Mouse (Mus musculus) CH12F3 (cell line): ENCODE data around the gene Cecr2.
"Not testable (repeated sequence)": the region's sequence is repeated elsewhere in the genome, so short reads cannot be mapped to it uniquely, and the experiment has no call there.

Experiments used
- in situ Hi-C: fragments of 300-500 bp; cut with MboI; formaldehyde crosslinking; loops from 2 replicates; pipeline ENCODE4 v1.14.3; 2020; ENCODE audit warnings: low sequenced_read_pairs

Cecr2 gene

DNA sequence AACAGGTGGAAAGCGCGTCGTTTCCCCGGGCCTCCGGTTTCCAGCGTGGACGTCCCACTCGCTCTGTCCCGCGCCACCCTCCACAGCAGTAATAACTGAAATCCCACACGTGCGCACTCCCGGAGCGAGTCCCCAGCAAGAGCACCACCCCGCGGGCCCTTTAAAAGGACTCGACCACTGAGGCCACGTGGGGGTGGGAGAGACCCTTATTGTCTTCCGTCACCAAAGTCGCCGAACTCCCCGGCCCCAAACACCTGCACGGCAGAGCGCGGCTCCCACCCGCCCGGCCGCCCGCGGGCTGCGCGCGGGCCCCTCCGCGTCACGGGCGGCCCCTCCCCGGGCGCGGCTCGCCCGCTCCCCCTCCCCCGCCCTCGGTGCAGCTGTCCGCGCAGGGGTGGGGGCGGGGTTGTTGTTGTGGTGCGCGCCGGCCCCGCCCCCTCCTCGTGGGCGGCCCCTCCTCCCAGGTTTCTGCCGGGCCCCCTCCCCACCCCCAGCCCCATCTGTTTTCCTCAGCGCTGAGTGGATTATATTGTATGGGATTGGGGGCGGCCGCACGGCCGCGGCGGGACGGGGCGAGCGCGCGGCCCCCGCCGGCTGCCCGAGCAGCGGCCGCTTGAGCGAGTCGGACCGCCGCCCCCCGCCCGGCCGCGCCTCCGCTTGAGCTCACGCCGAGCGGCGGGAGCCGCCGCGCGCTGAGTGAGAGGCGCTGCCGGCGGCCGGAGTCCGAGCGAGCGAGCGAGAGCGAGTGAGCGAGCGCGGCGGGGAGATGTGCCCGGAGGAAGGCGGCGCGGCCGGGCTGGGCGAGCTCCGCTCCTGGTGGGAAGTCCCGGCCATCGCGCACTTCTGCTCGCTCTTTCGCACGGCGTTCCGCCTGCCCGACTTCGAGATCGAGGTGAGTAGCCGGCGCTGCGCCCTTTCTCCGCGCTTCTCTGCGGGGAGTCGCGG, at the start of gene Cecr2:
Cecr2 (plus strand) TSS at position 554 of the 945 bp plus-strand sequence.
- in situ Hi-C loops = no loop called here

DNA sequence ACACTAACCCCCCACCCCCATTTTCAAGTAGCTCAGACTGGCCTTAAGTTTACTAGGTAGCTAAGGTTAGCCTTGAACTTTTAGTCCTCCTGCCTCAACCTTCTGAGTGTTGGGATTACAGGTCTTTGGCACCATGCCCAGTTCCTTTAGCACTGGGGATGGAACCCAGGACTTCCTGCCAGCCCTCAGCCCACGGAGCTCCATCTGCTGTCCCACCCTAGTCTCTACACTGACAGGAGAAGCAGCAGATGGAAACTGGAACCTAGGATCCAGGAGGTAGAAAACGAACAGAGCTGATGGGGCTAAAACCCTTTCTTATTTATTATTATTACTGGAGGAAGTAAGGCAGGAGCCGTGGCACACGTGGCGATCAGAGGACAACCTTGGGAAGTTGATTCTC, 48.6 kb upstream of the Cecr2 start:
- in situ Hi-C loops = no loop called here

DNA sequence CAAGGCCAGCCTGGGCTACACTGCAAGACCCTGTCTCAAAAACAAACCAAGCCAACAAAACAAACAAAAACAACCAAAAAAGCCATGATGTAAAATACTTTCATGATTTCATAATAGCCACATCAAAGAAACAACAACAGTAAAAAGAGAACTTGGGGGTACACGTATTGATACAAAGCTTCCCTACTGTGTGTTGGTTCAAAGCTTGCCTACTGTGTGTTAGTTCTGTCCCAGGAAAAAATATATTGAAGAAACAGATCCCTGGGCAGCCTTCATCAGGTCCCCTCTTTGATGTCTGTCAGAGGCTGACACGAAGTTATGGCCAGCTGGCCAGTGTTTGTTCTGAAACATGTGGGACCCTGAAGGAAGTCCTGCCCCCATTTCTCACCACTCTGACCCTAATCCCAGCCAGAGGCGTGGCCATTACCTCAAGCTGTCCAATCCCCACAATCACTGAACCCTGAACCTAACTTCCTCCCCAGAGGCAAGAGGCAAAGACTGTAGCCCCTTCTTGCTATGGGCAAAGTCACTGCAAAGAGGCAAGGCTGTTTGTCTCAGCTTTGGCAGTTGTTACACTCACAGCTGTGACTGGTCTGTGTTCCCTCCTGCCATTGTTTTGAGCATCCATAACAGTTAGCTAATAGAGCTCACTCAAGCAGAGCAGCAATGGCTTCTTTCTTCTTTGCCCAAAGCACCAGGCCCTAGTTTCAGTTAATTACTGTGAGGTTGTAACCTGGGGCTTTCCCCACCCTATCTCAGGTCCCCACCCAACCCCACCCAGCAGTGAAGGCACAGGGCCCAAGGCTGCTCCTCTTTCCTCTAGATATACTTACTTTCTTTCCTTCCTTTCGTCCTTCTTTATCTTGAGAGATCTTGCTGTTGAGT, 47.4 kb upstream of the Cecr2 start:
- in situ Hi-C loops = no loop called here

DNA sequence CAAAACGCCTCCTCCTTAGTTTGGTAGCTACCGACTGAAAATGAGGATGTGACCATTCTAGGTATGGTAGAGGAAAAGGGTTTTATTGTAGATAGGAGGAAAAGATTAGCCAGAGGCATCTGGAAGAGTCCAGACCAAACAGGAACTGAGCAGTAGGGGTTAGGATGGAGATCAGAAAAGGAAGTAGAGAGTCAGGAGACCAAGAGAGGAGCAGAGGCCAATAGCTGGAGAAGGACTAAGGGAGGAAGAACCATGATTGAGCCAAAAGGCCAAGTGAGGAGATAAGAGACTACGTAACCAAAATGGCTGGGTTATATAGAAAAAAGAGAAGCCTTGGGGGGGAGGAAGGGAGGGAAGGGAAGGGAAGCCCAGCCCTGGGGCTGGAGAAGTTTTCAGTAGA, 46.0 kb upstream of the Cecr2 start:
- in situ Hi-C loops = no loop called here

DNA sequence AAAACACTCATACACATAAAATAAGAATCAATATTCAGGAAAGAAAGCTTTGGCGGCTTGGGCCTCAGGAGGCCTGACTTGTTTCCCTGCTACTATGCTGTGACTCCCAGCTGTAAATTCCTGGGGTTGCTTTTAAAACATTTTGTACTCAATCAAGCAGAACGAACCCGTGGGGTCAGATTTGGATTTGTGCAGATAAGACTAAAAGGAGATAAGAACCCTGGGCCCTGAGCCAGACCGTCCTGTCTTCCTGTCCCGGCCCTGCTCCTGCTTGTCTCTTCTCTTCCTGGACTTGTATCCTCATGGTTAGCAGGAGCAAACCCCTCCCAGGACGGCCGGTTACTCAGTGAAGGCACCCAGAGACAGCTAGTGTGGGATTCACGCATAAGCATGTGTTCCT, 41.1 kb upstream of the Cecr2 start:
- in situ Hi-C loops = no loop called here

DNA sequence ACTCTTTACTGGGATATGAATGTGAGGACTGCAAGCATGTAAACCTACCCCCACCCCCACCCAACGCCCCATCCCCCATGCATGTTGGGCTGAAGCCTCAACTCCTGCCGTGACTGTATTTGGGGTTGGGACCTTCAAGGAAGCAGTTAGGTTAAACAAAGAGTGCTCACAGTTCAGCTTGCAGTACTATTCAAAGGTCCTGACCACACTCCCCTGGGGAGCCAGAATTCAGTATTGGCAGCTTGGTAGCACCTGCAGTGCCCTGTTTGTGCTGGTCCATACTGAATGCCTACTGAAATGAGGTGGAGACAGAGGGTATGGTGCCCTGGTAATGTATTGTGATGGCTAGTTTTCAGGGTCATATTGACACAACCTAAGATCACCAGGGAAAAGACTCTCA, 39.1 kb upstream of the Cecr2 start:
- in situ Hi-C loops = no loop called here

DNA sequence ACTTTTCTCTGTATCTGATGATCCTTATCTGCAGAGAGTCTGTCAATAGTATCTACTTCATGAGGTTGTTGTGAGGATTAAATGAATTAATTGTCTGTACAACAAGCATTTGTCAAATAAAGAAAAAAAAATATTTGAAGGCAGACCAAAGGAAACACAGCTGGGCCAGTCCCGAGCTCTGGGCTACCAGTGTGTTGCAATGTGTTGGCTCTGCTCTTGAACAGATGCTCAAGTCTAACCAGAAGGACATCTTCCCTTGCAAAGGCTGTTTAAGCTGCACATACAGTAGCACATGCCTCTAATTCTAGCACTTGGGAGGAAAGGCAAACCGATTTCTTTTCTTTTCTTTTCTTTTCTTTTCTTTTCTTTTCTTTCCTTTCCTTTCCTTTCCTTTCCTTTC, 37.2 kb upstream of the Cecr2 start:
- in situ Hi-C loops = no loop called here

DNA sequence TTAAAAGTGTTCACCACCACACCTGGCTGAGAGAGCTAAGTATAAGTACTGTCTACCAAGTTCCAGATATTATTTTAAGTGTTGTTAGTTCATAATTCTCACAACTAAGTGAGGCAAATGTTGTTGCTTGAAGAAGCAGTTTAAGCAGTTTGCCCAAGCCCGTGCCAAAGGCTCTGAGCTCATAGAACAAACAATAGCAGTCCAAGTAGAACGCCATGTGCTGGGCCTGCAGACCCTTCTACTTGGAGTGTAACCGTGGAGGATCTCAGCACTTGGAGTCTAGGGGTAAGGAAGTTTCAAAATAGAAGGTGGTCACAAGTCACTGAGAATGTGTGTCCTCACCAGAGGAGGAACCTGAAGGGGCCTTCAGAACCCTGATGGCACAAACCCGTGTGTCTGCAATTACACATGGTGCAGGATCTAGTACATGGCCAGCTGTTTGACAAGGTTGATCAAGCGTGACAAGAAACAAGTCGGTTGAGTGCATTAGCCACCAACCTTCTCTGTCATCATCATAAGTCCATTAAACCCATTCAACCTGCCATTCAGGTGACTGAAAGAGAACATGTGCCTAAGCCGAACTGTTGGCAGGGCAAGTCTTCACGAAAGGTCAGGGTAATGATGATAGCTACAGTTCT, 30.7 kb upstream of the Cecr2 start:
- in situ Hi-C loops = no loop called here

DNA sequence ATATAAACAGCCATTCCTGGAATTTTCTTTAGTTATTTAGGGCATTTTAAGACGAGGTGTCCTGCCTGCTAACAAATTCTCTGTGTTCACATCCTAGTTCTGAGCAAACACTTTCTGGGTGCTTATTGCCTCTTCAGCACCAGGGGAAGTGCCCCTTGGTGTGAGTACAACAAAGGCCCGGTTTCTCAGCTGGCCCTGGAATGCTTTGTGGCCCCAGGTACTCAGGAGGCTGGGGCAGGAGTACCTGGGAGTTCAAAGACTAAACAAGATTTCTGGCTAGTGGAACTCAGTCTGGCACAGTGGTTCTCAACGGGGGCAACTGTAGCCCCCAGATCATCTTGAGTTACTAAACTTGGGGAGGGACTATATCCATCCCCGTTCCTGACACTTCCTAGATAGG, 26.6 kb upstream of the Cecr2 start:
- in situ Hi-C loops = no loop called here

DNA sequence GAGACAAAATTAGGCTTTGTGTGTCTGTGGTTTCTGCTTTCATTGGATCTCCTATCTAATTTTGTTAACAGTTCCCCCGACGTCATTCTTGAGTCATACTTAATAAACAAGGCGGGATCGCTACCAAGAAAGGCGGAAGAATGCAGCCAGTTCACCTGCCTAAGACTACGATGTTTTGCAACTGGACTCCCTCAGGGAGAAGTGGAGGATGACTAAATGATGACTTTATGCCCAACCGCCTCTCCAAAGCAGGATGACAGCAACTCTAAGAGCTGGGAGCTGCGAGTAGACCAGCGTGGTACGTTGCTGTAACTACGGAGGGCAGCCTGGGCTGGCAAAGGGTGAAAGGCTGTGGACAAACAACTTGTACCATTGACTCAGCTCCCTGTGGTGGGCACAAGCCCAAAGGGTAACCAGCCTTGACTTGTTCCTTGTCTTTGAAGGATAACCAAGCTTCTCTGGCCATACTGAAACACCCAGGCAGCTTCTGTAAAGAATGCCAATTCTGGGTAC, 24.2 kb upstream of the Cecr2 start:
- in situ Hi-C loops = no loop called here

DNA sequence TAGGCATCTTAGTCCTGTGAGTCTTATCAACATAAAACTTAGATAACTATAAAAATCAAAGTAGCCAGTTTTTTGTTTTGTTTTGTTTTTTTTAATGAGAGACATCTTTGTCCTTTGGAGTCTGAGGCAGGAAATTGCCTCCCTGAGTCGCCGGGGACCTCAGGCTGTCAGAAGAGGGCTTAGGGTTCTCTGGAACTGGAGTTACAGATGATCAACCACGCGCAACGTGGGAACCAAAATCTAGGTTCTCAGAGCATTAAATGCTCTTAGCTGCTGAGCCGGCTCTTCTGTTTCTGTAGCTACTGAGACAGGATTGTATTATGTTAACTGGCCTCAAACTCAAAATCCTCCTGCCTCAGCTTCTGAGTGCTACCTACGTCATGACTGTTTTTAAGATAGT, 22.4 kb upstream of the Cecr2 start:
- in situ Hi-C loops = no loop called here

DNA sequence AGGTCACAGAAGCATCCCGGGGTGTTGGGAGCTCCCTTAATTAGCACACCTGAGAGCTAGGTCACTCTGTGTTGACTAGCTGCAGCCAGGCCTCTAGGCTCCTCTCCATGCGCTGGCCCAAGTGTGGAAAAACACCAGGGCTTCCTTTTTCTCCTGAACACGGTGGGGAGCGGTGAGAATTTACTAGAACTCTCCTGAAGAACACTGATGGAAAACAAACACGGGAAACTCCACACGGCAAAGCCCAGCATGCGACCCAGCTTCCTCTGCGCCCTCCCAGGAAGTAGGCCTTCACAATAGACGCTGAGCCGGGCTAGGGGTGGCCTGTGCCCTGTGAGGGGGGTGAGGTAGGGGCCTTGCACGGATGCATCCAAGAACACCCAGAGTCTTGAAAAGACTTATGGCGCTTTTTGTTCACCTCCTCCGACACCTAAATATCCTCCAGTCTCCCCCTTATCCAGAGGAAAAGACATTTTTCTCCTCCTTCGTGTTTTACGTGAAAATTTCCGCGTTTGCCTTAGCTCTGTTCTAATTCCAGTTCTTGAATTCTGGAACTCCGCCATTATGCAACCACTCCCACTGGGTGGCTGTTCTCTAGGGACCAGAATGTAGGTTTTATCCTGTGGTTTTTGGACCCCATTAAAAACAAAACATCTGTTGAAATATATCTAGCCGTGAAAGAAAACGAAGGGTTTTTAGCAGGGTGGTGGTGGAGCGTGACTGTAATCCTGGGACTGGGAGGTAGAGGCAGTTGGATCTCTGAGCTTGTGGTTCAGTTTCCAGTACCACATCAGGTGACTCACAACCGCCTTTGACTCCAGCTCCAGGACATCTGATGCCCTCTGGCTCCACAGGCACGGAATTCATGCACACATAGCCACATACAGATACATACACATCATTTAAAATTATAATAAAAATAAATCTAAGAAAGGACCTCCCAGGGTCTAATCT, 21.5 kb upstream of the Cecr2 start:
- in situ Hi-C loops = no loop called here

DNA sequence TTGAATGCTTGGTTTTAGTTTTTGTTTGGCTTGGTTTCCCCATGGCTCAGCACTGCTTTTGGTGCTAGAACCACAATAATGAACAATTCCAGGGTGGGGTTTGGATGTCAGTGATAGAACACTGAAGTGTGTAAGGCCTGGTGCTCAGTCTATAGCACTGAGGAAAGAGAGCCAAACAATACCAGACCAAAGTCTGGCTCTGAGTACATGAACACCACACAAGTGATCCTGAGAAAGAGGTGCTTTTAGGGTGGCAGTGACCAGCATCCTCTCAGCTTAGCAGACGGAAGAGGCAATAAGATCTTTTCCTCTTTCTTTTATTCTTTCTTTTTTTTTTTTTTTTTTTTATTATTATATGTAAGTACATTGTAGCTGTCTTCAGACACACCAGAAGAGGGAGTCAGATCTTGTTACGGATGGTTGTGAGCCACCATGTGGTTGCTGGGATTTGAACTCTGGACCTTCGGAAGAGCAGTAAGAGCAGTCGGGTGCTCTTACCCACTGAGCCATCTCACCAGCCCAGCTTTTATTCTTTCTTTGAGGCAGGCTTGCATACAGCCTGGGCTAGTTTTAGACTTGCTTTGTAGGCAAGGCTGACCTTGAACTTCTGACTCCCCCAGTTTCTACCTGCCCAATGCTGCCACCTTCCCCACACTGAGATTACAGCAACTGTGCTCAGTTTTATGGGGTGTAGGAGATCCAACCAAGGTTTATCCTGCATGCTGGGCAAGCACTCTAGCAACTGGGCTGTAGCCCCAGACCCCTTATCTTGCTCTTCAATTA, 18.7 kb upstream of the Cecr2 start:
- in situ Hi-C loops = not testable (repeated sequence)

DNA sequence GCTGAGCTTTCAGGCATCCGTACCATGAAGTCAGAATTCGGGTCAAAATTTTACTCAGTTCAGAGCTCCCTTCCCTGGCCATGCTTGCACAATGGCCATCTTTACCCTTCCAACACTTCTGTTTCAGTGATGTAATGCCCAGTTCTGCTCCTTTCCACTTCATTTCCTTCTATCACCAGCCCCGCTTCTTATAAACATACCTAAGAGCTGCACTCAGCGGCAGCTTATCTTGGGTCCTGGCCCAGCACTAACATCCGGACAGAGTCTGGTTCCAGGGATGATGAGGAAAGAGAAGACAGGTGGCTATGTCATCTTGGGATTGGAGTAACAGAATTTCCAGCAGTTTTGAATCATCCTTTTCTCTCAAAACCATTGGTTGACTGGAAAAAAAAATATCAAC, 18.0 kb upstream of the Cecr2 start:
- in situ Hi-C loops = no loop called here

DNA sequence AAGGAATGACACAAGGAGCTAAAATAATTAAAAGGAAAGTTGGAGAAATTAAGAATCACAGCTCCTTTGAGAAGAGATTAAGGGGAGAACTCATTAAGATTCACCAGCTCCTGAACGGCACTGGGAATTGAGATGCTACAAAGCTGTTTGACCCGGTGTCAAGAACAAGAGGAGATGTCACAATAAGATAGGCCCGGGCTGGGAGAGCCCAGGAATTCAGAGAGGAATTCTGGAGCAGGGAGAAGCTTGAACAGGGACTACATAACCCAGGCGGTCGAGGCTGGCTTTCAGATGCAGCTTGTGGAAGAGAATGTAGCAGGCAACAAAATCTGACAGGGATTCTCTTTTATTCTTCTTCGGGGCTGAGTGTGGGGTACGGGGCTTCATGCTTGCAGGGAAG, 13.5 kb upstream of the Cecr2 start:
- in situ Hi-C loops = no loop called here

DNA sequence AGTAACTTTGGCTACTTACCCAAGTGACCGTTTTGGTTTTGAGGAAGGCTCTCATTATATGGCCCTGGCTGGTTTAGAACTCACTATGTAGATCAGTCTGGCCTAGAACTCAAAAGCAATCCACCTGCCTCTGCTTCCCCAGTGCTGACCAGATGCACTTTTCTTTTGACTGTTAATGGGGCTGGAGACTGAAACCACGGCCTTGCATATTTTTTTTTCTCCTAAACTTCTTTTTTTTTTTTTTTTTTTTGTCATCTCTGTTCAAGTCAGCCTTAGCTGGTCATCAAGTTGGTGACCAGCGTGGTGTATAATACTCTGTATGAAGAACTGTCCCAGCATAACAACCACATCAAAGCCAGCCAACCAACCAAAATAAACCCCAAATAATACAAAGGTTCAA, 10.5 kb upstream of the Cecr2 start:
- in situ Hi-C loops = no loop called here

DNA sequence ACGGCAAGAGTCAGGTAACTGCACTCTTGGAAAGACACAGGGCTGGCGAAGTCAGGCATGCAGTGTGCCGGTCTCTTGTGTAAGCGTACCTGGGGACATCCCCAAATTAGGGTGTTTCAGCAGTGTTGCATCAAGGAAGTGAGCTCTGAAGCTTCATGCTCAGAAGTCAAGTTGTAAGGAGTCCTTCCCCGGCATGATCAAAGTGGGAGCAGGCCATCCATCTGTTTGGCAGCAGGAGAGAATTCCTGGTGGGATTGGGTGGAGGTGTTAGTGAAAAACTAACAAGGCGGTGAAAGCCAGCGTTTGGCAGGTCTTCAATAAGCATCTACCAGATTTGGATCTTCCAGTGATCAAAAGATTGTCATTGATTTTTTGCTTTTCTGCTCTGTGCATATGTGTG, 7.3 kb upstream of the Cecr2 start:
- in situ Hi-C loops = no loop called here

DNA sequence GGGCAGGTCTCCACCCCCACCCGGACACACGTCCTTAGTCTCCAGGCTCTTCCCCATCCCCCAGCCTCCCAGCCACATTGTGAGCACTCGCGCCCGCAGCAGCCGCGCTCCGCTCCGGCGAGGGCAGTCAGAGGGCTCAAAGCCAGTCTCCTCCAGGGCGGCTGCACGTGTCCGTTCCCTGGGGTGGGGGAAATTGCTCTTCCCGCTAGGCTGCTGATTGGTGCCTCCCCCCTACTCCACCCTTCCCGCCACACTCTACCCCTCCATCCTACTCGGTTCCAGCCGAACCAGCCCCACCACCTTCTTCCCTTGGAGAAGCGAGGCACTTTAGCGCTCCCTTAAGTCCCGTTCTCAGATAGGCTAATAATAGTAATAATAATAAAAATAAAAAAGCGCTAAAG, 754 bp upstream of the Cecr2 start:
- in situ Hi-C loops = no loop called here

DNA sequence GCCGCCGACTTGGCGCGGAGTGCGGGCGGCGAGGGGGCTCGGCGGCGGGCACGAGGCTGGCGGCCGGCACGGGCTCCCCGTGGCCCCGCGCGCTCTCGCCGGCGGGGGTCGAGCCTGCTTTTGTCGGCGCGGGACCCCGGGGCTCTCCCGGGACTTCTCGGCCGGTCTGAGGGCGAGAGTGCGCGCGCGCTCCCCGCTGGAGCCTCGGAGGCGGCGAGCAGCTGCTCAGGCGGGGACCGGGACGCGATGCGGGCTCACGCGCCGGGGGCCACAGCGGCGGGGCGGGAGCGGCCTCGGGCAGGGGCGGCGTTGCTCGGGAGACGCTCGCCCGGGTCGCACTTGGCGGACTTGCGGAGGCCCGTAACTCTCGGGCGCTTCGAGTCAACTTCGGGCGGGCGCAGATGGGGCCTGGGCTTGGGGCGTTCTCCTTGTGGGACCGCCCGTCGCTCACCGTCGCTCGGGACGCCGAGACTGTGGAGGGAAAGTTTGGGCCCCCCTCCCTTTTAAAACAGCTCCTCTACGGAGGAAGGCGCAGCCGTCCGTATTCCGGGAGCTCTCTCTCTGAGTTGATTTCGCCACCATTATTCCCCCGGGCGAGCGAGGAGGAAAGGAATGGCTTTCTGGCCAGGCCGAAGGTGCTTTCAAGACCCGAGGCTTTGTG, 722 bp downstream of the Cecr2 start:
- in situ Hi-C loops = no loop called here
